Mouse (Mus musculus): ENCODE data around the gene Shroom2.

- TF ChIP-seq POLR2A (IDR thresholded peaks at IDR 0.05; ENCODE audit: borderline replicate concordance, control insufficient read depth, low read depth, low read length) (no peak), CTCF (IDR thresholded peaks at IDR 0.05; ENCODE audit: control insufficient read depth, insufficient read depth, low read length) (no peak)
Observed at GRCm38 (mm10) chrX:152642627-152643026, 126.6 kb downstream of the Shroom2 start.
